Mouse (Mus musculus) ovary, postnatal 36 days (tissue): ENCODE measurements around the gene Foxk1.

Experiments used
- DNase-seq: peaks from one replicate; pipeline ENCODE4 v3.0.0; 2022; ENCODE audit warnings: low spot score, mixed read lengths

The Foxk1 gene

DNA sequence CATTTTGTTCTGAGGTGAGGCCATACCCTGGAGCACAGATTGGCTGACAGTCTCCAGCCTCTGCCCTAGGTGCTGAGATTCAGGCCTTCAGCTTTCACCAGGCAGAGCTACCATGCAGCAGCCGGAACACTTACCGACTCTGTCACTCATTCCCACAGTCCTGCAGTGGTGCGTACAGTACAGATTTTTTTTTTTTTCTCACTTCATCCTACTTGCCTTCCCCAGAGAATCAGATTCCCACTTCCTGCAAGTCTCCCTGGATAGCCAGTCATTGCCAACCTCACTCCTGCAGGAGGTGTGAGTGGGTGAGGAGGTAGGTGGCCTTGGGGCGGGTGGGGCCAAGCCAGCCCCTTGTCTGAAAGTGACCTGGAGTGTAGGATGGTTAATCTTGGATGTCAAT lies 19.0 kb downstream of the Foxk1 start:
- DNase-seq = no peak

DNA sequence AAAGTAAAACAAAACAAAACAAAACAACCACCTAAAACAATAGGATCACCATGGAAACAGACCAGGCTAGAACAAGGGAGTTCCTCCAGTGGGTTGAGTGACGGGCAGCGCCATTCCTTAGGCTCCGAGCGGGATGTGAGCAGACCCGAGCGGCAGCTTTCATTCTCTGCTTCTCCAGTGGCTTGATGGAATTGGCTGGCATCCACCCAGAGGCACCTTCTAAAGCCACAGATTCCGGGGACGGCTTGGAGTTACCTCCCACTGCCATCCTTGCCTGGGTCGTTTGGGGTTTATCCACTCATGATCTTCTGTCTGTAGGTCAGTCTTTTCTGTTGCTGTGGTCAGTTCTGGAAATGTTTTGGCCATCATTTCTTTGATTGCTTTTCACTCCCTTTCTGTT lies 19.6 kb downstream of the Foxk1 start:
- DNase-seq = no peak

DNA sequence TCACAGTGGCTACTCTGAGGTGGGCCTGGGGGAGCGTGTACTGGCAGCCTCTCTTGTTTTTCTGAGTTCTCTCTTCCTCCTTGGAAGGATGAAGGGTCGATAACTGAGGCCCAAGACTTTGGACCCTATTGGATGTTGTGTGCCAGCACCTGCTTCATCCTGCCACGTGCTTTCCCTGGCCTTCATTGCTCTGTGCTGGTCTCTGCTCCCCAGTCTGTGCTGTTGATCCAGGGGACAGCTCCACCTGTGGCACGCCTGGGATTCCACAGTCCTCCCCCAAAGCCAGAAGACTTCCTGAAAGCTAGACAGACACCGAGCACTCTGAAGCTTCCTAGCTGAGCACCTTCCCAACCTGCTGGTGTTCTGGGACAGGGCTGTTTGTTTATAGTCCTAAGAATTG lies 20.6 kb downstream of the Foxk1 start:
- no peak for DNase-seq

DNA sequence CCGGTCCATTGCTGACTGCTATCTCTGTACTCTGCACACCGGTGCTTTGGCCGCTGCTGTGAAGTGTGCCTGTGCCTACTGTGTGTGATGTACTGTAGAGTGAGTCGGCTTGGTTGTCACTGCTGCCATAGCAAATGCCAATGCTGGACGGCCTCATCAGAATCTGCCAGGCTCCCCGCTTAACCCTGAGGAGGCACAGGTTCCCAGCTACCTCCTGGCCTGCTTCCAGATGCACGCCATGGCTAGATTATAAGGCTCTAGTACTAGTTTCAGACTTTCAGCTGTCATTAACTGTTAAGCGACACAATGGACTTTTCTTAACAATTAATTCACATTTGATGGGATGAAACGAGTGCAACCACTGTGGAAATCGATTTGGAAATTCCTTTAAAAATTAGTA lies 21.8 kb downstream of the Foxk1 start:
- DNase-seq = no peak

DNA sequence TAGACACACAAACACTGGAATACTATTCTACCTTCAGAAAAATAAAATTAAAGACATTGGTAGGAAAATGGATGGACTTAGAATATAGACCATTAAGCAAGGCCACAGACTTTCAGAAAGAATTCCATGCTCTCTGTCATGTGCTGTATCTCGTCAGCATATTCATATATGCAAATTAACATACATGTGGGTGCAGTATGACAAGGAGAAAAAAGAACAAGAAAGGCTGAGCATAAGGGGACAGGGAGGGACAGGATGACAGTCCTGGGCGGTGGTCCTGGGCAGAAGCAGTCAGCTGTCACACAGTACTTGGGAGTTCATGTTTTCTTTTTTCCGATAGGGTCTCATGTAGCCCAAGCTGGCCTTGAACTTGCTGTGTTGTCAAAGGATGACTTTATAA lies 22.4 kb downstream of the Foxk1 start:
- DNase-seq = no peak

DNA sequence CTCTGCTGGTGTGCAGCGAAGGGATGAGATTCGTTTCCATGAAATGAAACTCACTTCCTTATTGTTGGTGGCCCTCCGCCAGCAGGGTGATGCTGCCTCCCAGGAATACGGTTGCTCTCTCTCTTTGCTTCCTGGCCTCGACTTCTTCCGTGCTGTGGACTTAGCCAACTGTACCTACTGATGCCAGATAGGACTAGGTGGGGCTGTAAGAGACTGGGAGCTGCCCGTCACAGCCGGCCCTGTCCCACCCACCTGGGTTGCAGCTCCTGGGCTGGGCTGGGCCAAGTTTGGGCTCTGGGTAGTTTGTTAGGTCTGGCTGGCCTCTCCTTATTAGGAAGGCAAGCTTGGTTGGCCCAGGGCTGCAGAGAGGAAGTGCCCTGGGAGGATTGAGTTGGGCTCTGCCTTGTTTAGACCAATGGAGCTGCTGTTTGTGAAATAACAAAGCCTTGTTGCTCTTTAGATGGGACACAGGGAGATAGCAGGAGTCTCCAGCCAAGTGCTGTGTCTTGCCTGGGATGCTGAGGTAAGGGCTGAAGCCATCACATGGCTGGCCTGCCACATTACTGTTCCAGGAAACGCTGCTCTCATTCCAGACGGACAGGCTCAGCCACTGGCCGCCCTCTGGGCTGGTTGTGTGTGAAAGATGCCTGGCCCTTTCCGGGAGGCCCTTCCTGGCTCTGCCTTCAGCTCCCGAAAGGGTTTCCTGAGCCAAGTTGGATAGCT lies 23.5 kb downstream of the Foxk1 start:
- peak; percentile 76 for DNase-seq

DNA sequence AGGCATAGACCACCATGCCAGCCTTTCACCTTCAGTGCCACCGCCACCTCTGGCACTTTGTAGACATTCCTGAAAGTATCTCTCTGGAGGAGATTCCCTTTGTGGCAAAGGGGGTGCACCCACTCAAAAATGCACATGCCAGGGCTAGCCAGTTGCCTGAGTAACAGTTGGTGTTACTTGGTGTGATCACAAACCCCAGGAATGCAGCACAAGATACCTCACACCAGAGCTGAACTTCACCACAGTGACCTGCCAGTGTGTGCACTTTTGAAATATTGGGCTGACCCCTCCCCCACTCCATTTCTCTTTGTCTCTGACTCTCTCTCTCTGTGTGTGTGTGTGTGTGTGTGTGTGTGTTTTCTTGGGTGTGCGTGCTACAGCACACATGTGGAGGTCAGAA lies 25.2 kb downstream of the Foxk1 start:
- DNase-seq = no peak

DNA sequence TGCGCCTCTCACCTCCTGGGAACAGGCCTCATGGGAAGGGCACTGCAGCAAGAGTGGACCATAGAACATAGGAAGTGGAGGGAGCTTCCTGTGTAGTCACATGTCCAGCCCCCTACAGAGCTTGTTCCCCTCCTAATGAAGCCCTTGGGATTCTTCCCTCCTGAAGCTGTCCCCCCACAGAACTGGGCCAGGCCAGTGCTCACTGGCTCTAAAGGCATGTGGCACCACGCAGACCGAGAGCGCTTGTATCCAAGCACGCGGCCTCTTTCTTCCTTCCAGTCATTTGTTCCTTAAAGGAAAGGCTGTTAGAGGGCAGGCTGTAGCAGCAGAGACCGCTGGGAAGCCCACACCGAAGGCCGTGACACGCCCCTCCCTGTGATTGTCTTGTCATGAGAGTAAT lies 26.6 kb downstream of the Foxk1 start:
- DNase-seq = no peak

DNA sequence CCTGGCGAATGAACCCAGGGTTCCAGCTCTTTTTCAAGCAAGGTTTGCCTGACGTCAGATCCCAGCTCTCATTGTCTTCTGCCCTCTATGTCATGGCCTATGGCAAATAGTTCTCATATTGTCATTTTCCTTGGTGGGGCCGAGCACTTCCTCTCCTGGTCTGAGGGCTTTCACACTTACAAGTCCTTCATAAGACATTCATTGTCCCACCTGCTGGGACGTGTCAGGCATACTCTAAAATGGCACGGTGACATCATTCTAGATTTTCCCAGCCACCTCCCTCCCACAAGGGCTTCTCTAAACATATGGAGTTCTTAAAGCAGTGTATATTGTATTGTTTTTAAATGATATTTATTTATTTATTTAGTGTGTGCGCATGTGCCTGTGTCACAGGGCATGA lies 27.4 kb downstream of the Foxk1 start:
- no peak for DNase-seq

DNA sequence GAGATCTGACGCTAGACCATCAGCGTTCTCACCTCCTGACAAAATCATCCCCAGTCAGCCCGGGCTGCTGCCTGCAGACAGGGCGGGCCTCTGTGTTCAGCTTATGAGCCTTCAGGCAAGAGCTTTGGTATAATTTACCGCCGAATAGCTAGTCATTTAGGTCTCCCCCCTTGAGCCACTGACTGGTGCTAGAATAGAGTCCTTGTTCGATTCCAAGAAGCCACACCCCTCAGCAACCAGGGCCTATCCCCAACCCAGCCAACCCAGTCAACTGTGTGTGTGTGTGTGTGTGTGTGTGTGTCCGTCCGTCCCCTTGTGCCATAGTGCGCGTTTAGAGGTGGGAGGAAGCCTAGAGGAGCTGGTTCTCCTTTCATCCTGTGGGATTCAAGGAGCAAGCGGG lies 29.7 kb downstream of the Foxk1 start:
- DNase-seq = no peak

DNA sequence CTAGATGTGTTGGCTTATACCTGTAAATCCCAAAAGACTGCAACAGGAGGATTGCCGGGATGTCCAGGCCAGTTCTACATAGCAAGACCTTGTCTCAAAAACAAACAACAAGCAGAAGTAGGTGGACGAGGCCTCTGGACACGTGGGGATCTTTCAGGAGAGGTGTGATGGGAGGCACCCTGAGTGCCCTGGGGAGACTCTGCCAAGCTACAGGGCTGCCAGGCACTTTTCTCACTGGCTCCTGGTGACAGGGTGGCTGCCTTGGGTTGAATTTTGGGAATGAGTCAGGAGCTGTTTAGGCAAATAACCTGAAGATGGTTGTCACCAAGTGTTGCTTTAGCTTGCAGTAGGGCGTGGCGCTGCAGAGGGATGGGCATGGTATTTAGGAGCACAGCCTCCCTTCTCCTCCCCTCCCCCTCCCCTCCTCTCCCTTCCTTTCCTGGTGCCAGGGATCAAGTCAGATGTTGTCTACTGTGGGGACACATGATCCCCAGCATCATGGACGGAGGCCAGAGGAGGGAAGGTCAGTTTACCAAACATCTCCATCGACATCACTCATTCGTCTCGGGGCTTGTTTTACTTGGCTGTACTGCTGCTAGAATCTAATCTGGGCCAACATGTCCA lies 30.6 kb downstream of the Foxk1 start:
- no peak for DNase-seq

DNA sequence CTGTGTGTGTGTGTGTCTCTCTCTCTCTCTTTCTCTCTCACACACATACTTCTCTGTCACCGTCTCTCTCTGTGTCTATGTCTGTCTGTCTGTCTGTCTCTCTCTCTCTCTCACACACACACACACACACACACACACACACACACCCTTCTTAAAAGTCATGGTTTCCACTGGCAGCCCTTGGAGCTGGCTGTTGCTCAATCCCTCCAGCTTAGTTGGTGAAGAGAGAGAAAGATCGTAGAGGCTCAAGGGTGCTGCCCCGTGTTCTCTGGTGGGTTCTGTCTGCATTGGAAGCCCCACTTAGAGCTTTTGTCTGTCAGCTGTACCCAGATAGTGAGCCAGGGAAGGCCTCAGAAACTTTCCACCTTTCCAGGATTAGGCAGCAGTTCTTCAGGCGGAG lies 31.4 kb downstream of the Foxk1 start:
- DNase-seq = no peak

DNA sequence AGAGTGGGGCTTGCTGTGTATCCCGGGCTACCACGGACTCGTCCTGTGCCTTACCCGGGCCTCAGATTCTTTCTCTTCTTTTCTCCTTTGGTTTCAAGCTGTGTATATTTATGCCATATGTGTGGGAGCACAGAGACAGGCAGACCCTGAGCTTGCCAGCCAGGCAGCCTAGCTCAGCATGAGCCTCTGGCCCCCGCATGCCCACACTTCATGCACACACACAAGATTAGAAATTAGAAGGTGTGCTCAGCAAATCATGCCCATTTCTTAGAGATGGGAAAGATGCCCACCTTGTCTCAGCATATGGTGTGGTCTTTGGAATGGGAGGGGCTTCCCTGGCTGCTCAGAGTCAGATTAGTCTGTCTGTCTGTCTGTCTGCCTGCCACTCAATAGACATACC lies 32.8 kb downstream of the Foxk1 start:
- DNase-seq = no peak

DNA sequence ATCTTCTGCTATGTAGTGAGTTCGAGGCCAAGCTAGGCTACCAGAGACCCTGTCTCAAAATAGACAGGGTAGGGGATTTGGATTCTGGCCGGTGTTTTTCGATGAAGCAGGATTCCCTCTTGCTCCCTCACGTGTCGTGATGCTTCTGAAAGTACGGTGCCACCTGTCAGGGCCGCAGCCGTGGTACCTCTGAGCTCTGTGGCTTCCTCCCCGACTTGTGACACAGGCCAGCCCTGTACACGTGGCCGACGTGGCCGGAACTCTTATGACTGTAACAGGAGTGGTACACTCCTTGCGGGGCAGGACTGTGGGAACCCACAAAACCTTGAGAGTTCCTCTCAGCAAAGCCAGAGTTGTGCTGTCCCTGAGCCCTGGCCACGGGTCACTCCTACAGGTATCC lies 34.4 kb downstream of the Foxk1 start:
- DNase-seq = no peak

DNA sequence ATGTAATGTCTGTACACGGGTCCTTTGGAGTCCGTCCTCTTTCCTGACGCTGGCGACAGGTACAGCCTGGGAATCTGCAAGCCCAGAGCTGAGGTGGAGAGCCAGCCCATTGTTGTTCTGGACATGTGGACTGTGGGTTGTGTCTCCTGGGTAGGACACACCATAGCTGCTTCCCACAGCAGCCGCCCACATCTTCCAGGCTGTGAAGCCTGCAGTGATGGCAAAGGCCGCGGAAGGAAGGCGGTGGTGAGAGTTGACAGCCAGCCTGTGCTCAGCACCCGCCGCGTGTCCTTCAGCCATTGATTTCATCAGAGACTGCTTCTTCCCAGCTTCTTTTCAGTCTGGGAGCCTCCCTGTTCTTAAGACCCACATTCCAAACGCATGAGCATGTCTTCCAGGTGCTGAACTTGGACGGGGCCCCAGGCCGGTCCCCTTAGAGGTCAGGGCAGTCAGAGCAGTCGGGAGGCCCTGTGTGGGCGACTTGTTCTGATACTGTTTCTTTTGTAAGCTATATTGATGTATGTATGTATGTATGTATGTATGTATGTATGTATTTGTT lies 37.2 kb downstream of the Foxk1 start:
- no peak for DNase-seq

DNA sequence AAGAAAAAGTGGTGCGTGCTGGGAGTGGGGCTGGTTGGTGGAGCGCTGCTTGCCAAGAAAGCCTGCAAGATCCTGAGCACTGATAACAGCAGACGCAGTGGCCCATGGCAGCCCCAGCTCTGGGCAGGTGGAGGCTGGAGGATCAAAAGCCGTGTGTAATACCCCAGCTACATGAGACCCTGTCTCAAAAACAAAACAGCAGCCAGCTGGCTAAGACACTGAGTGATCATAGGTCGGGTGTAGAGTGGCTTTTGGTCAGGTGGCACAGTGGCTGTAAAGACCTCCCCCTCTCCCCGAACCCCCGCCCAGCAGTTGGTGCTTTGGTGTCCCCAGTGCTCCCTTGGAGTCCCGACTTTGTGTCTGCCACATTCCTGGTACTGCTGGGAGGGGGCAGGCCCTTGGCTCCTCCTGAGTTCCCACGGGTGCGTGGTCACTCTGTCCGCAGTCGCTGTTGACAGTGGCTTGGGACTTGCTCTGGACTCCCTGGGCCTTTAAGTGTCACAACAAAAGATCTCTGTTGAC lies 38.7 kb downstream of the Foxk1 start:
- no peak for DNase-seq

DNA sequence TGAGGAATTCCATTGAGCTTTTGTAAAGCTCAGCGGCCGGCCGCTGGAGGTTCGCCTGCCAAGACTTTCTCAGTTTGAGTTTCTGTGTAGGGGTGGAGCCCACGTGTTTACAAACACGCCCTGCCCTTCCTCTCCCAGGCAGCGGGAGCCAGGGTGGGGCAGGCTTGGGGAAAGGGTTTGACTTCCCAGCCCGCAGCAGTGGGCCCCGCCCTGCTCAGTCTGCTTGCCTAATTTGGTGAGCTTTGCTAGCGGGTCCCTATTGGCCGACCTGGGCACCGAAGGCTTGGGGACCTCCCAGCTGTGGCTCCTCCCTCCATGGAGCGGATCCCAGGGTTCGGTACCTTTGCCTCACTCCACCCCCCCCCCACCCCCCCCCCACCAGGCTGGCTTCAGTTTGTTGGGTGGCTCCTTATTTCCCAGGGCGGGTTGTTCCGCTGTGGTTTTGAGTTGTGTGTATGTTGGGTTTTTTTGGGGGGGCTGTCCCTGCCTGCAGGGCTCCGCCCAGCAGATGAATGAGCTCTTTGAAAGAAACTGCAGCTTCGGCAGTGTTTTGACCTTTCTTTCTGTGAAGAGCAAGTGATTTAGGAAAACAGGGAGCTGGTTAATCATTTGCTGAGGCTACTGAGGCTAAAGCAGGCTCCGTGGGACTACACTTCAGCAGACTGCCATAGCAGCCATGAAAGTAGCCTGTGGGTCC lies 39.3 kb downstream of the Foxk1 start:
- DNase-seq = peak; percentile 90

DNA sequence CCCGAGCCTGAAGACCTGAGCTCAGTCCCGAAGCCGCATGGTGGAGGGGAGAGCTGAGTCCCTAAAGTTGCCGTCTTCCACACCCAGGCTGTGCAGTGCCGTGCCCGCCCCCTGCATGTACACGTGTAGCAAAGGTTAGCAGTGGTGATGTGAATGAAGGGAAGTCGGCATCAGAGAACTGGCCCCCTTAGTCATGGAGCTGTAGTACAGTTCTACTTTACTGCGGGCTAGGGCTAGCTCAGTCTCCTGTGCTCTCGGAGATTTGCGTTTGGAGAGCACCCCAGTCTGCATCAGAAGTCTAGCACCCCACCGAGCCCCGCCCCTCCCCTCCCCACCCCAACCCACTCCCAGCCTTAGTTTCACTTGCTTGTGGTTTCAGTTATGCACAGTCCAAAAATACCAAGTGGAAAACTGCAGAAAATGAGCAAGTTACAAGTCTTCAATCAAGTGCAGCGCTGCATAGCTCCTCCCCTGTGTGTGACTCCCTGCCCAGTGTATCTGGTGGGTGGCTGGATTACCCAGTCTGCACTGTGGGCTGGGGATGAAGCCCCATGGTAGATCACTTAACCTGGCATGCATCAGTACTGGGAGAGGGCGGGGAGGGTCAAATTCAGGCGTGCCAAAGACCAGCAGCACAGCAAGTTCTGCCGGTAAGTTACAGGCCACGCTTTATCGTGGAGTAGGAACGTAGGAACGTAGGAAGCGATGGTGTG lies 40.2 kb downstream of the Foxk1 start:
- no peak for DNase-seq

DNA sequence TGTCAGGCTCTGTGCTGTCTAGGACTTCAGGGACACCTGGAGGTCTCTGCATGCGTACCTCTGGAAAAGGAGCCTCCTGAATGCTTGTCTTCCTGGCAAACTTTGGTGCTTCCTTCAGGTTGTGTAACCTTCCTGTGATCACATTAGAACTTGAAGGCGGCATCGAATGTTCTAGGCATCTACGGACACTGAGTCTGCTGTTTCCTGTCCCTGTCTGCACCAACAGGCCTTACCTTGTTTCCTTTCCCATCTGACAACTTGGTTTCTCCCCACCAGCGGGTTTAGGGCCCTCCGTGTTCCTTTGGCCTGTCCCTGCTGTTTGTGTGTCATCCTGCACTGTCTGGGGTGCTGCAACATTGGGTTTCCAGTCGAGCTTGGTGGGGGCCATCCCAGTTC lies 40.7 kb downstream of the Foxk1 start:
- no peak for DNase-seq

DNA sequence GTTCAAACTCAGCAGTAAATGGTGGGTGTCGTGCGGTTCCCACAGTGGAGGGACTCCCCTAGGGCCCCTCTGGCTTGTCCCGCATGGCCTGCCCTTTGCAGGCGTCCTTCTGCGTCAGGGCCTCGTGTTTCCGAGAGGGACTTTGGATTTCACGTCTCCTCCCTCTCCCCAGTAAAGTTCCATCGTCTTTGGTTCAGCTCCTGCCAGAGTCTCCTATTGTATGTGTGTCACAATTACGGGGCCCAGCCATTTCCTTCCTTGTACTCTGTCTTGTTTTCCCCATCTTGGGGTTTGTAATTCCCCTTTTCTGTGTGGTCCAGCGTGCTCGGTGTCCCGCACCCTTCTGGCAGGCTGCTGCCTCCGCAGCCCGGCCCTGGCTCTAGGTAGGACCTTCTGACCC lies 42.2 kb downstream of the Foxk1 start:
- DNase-seq = no peak

DNA sequence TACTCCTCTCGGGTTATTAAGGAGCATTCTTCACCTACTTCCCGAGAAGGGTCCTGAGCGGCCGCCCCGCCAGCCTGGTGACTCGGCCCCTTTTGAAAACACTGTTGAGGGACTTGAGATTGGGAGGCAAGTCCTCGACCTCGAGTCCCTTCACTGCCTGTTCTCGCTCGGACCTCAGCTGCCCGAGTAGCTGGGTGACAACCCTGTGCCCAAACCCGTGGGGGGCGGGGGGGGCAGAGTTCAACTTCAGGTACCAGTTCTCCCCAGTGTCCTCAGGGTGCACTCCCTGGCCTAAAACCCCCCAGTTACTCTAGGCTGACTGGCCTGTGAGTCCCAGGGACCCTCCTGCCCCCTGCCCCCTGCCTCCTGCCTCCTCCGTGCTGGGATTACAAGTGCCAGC lies 42.7 kb downstream of the Foxk1 start:
- DNase-seq = no peak

DNA sequence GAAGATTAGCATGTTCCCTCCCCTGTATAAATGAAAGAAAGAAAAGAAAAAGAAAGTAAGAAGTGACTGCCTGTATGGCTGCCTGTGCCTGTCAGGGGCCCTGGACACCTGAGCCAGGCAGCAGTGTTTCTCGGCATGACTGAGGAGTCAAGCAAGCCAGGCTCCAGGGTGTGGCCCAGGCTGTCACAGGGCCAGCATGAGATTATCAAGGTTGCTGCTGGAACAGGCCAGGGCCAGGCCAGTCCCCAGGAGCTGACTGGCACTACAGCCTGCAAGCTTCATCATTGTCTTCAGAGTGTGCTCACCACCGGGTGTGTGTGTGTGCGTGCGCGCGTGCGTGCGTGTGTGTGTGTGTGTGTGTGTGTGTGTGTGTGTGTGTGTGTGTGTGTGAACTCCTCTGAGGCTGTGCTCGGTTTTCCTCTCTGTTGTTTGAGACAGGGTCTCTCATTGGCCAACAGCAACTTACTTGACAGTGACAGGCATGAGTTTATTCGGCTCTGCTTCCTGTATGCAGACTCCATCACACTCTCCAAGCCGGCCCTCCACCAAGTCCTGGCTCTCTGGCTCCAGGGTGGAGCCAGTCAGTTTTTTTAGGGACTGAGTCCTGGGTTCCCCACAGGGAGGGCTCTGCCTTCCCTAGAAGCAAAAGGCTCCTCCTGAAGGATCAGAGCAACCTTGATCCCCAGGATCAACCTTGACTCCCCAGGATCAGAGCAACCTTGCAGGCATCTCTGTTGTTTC lies 43.7 kb downstream of the Foxk1 start:
- DNase-seq = no peak
